Mouse (Mus musculus) heart, embryonic 15.5 days (tissue): ENCODE data around the gene Lmntd1. TPM values are rescaled to one million over a fixed set of nuclear protein-coding genes. Genes with fewer than 3 reads are reported as not detected.

Experiments
- ATAC-seq: fragments of 200-750 bp; cut with Nextera tagmentation; replicated peaks from 2 replicates; pipeline ENCODE4 v1.8.0; 2017; ENCODE audit warnings: low read depth, moderate TSS enrichment; ENCODE audit not compliant: insufficient number of reproducible peaks, insufficient read depth, low FRiP score
- H3K27ac ChIP-seq: fragments of 300-500 bp; sonication (generic); 2 replicates; pipeline ENCODE4 v1.5.1; 2015; ENCODE audit warnings: mild to moderate bottlenecking, inconsistent platforms
- H3K27me3 ChIP-seq: fragments of 300-500 bp; sonication (generic); 2 replicates; pipeline ENCODE4 v1.6.1; 2015; ENCODE audit warnings: inconsistent platforms
- H3K36me3 ChIP-seq: fragments of 300-500 bp; sonication (generic); 2 replicates; pipeline ENCODE4 v1.6.1; 2015; ENCODE audit warnings: mild to moderate bottlenecking, inconsistent platforms
- H3K4me1 ChIP-seq: fragments of 300-500 bp; sonication (generic); replicated peaks from 2 replicates; pipeline ENCODE4 v1.6.1; 2015; ENCODE audit warnings: inconsistent platforms
- H3K4me2 ChIP-seq: fragments of 300-500 bp; sonication (generic); 2 replicates; pipeline ENCODE4 v1.6.1; 2015; ENCODE audit warnings: inconsistent platforms, mild to moderate bottlenecking, moderate library complexity
- H3K4me3 ChIP-seq: fragments of 300-500 bp; sonication (generic); 2 replicates; pipeline ENCODE4 v1.5.1; 2015; ENCODE audit warnings: mild to moderate bottlenecking, inconsistent platforms
- H3K9ac ChIP-seq: fragments of 300-500 bp; sonication (generic); 2 replicates; pipeline ENCODE4 v1.6.1; 2015; ENCODE audit warnings: mild to moderate bottlenecking, inconsistent platforms
- H3K9me3 ChIP-seq: fragments of 300-500 bp; sonication (generic); replicated peaks from 2 replicates; pipeline ENCODE4 v1.6.1; 2016; ENCODE audit warnings: inconsistent platforms
- WGBS: fragments of 180-500 bp; shearing (Covaris S2); methylation state at CpG from one replicate; pipeline ENCODE4 v1.1.7; 2015; ENCODE audit warnings: mixed read lengths; 5-methylcytosine and 5-hydroxymethylcytosine counted together
- polyA plus RNA-seq: library from polyadenylated mRNA; unstranded; fragments of >200 nt; fragmentation: Nextera tagmentation; extraction: Ambion mirVana; gene quantifications from 2 replicates; pipeline ENCODE4 v1.2.1, GENCODE M21; 2015

Gene Lmntd1
- polyA plus RNA-seq, 1 experiment from 2014 or later: 12.5 TPM

DNA sequence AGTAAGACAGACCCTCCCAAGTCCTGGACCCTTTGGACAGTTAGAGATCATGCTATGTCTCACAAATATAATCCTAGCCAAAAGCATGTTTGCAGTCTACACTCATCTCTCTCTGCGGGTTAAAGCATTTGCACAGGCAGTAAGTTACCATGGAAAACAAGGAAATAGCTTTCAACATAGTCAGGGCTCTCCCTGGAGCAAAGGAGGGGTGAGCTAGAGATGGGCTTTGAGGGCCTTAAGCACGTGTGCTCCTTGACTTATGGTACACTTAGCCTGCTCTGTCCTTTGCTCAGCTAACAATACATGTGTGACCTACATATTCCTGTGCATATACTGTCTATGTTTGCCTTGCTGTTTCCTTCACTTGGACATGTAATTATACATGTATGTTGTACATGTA, 165.8 kb downstream of the Lmntd1 start:
- no peaks in the 10 kb centered on the region for H3K36me3 ChIP-seq
- no peaks in the 10 kb centered on the region for H3K9me3 ChIP-seq
- ATAC-seq: no peak
- no peak overlapping the region for H3K9ac ChIP-seq
- peaks cover 48% of the 10 kb centered on the region for H3K4me1 ChIP-seq
- 48% methylated on average over 2 of the region's 2 CpGs for WGBS
- no peaks in the 10 kb centered on the region for H3K27me3 ChIP-seq
- H3K4me2 ChIP-seq: no peak overlapping the region
- H3K4me3 ChIP-seq: no peak overlapping the region
- no peak overlapping the region for H3K27ac ChIP-seq

DNA sequence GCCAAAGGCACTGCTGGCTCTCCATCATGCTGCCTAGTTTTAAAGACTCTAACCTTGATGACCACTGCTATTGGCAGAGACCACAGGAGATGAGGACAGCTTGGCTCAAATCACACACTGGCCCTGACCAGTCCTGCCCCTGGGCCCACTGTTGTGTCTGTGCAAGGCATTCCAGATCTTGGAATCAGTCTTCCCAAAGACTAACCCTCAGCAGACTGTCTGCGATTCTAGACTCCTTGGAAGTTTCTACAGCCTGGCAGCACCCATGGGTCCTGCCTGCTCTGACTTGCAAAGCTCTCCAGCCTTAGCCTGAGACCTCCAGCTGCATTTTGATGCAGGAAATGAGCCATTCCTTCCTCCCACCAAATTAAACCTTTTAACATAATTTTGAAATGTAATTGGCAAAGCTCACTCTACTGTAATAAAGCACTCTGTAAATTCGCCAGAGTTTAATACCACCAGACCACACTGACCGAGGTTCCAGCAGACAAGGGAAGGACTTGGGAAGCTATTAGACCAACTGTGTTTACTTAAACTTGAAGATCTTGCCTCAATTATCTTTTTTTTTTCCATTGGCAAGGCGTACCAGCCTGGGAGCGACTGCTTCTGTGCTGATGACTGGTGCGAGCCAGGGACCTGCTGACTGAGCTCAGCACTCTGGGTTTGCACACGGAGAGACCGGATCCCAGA, 168.2 kb downstream of the Lmntd1 start:
- H3K9me3 ChIP-seq: no peaks in the 10 kb centered on the region
- 67% methylated on average over 8 of the region's 8 CpGs for WGBS
- H3K4me2 ChIP-seq: no peak overlapping the region
- peak; percentile 42; the same call in 1 of the 2 replicates for ATAC-seq
- H3K36me3 ChIP-seq: no peaks in the 10 kb centered on the region
- no peaks in the 10 kb centered on the region for H3K27me3 ChIP-seq
- H3K4me1 ChIP-seq: peaks cover 51% of the 10 kb centered on the region
- H3K9ac ChIP-seq: no peak overlapping the region
- peak overlapping the region; percentile 69 for H3K27ac ChIP-seq
- H3K4me3 ChIP-seq: no peak overlapping the region

DNA sequence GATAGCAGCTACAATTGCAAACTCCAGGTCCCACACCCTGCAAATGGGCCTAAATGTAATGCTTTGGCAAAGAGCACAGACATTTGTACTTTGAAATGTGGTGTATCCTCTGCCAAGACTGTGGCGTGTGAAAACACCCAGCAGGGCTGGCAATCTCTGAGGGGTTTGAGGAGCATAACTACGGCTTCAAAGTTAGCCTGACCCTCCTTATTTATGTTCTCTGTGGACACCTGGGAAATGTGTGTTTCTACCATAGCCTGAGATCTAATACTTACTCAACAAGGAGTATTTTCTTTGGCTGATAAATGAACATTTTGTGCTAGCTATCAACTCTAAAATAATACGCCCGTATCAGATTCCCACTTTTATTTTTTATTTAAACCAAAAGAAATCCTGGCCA, 168.7 kb downstream of the Lmntd1 start:
- Histone ChIP-seq H3K27ac (peak overlapping the region; percentile 46; the same call in 1 of the 2 replicates), H3K4me3 (no peak overlapping the region), H3K4me2 (no peak overlapping the region), H3K9ac (no peak overlapping the region), H3K36me3 (no peaks in the 10 kb centered on the region), H3K9me3 (no peaks in the 10 kb centered on the region), H3K4me1 (peaks cover 47% of the 10 kb centered on the region), H3K27me3 (no peaks in the 10 kb centered on the region)
- ATAC-seq: 0 out of 2 replicates have a peak, but pooled peaks have one; percentile 15
- WGBS: 55% methylated on average over 4 of the region's 4 CpGs

DNA sequence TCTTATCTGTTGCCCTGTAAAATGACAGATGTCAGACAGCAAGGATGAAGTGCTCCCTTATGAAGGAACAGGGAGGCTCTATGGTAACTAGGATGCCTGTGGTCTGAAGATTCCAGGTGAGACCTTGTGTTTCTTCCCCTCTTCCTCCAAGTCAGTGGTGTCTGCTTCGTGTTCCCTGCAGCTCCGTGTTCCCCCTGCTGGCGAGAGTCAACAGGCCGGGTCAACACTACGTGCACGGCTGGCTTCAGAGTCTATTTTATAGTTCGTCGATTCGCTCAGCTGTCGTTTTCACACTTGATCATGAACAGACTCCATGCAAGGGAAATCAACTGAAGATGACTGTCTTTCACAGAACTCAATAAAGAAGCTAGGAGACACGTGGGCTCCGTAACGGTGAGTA, 171.3 kb downstream of the Lmntd1 start:
- H3K9me3 ChIP-seq: no peaks in the 10 kb centered on the region
- H3K9ac ChIP-seq: no peak overlapping the region
- no peak for ATAC-seq
- H3K4me3 ChIP-seq: no peak overlapping the region
- H3K4me2 ChIP-seq: no peak overlapping the region
- no peaks in the 10 kb centered on the region for H3K27me3 ChIP-seq
- no peaks in the 10 kb centered on the region for H3K36me3 ChIP-seq
- 56% methylated on average over 13 of the region's 13 CpGs for WGBS
- H3K4me1 ChIP-seq: peaks cover 42% of the 10 kb centered on the region
- H3K27ac ChIP-seq: no peak overlapping the region

DNA sequence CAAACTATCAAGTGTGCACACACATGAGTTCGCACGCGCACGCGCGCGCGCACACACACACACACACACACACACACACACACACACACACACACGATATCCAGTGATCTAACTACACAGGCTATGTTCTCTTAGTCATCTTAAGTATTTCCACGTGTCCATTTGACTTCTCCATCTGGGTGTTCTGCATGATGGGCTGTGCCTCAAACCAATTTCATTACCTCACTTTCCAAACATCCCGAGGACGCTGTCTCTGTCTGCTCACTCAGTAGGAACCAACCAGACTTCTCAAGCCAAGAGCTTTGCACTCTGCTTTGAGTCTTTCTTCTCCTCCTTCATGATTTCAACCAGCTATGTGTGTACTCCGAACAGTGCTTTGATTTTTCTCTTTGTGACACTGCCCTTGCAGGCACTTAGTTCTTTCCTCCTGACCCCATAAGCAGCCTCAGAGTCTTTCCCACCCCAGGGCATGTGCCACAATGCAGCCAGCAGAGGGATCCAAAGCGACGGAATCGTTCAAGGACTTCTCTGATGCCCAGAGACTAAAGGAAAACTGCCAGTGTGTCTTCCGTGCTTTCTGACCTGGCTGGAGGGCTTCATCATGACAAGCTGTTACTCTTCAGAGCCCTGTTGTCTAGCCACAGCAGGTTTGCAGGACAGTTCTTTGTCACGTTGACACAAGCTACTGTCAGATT, 172.6 kb downstream of the Lmntd1 start:
- H3K4me1 ChIP-seq: peaks cover 42% of the 10 kb centered on the region
- H3K27me3 ChIP-seq: no peaks in the 10 kb centered on the region
- ATAC-seq: 0 out of 2 replicates have a peak, but pooled peaks have one; percentile 51
- no peaks in the 10 kb centered on the region for H3K9me3 ChIP-seq
- WGBS: 52% methylated on average over 18 of the region's 18 CpGs
- peak overlapping the region; percentile 60 for H3K27ac ChIP-seq
- H3K4me2 ChIP-seq: no peak overlapping the region
- no peak overlapping the region for H3K9ac ChIP-seq
- no peaks in the 10 kb centered on the region for H3K36me3 ChIP-seq
- no peak overlapping the region for H3K4me3 ChIP-seq

DNA sequence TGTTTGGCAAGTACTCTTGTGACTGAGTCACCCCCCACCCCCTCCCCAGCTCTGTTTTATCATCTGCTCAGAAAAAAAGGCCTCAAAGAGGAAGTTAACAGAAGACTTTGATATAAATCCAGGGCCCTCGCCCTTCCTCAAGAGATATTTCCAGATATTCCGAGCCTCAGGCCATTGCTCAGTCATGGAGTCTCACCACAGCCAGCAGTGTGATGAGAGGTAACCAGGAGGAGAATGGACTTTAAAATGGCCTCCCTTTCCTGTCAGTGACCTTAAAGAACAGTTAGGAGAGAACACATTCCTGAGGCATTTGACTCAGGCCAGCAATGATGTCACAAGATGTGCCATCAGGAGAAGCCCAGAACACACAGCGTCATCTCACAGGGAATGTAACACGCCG, 175.3 kb downstream of the Lmntd1 start:
- ATAC-seq: no peak
- no peak overlapping the region for H3K4me2 ChIP-seq
- H3K4me3 ChIP-seq: no peak overlapping the region
- H3K27me3 ChIP-seq: no peaks in the 10 kb centered on the region
- H3K9ac ChIP-seq: no peak overlapping the region
- peaks cover 32% of the 10 kb centered on the region for H3K4me1 ChIP-seq
- H3K9me3 ChIP-seq: no peaks in the 10 kb centered on the region
- WGBS: 69% methylated on average over 5 of the region's 5 CpGs
- H3K27ac ChIP-seq: no peak overlapping the region
- no peaks in the 10 kb centered on the region for H3K36me3 ChIP-seq

DNA sequence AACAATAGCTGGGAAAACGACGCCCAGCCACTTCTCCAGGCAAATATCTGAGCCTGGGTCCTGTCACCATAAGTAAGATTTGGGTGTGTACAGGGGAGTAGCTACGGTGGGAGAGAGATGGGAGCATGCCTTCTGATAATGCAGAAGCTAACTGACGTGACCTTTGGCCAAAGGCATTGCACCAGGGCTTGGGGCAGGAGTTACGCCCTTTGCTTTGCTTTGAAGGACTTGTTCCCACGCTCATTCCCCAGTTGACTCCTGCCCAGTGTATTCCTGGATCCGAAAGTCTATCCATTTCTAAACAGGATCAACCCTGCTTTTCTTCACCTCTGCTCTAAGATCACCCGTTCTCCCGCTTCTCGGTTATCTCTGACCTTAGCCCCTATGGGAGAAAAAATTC, 178.4 kb downstream of the Lmntd1 start:
- H3K27ac ChIP-seq: 0 out of 2 replicates have a peak overlapping the region, but pooled peaks have one; percentile 2
- H3K4me3 ChIP-seq: no peak overlapping the region
- no peak overlapping the region for H3K4me2 ChIP-seq
- no peaks in the 10 kb centered on the region for H3K27me3 ChIP-seq
- no peaks in the 10 kb centered on the region for H3K36me3 ChIP-seq
- H3K4me1 ChIP-seq: peaks cover 33% of the 10 kb centered on the region
- 60% methylated on average over 10 of the region's 10 CpGs for WGBS
- no peaks in the 10 kb centered on the region for H3K9me3 ChIP-seq
- no peak for ATAC-seq
- H3K9ac ChIP-seq: no peak overlapping the region

DNA sequence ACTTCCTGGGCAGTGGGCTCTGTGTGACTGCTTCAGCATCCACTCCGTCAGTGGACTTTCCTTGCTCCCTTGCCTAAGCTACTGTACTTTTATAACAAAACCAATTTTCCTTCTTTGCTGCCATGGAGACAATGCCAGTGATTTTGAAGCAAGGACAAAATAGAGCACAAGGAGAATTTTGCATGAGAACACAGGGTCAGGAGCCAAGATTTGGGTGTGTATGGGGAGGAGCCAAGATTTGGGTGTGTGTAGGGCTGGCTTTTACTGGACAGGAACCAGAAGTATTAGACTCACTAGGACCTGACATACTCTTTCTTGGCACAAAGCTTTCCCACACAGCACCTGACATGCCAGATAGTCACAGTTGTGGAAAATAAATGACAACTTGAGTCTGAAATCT, 179.0 kb downstream of the Lmntd1 start:
- WGBS: 71% methylated on average over 1 of the region's 1 CpGs
- no peak overlapping the region for H3K4me2 ChIP-seq

DNA sequence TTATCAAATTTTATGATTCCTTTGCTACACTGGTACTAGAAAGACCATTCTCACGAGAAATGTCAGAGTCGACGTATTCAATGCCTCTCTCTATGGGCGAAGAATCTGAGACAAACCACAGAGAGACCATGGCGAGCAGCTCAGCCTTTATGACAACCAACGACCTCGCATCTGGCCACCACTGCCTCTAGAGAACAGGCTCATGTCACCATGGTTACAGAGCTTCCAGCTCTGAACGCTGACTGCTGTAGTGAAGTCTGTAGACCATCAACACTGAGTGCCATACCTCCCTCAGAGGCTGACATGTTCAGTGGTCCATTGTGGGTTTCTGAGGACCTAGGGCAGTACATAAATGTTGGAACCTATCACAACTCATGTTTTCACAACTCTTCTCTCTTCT, 180.2 kb downstream of the Lmntd1 start:
- H3K27me3 ChIP-seq: no peaks in the 10 kb centered on the region
- no peak overlapping the region for H3K4me3 ChIP-seq
- H3K9ac ChIP-seq: no peak overlapping the region
- no peak for ATAC-seq
- H3K4me2 ChIP-seq: no peak overlapping the region
- H3K27ac ChIP-seq: no peak overlapping the region
- no peaks in the 10 kb centered on the region for H3K9me3 ChIP-seq
- H3K36me3 ChIP-seq: no peaks in the 10 kb centered on the region
- H3K4me1 ChIP-seq: peaks cover 29% of the 10 kb centered on the region
- WGBS: 74% methylated on average over 8 of the region's 8 CpGs

More for the DNA sequence above, 179.0 kb downstream of the Lmntd1 start:
- Histone ChIP-seq H3K27me3 (no peaks in the 10 kb centered on the region), H3K36me3 (no peaks in the 10 kb centered on the region), H3K4me1 (peaks cover 33% of the 10 kb centered on the region), H3K27ac (0 out of 2 replicates have a peak overlapping the region, but pooled peaks have one; percentile 26), H3K4me3 (no peak overlapping the region), H3K9ac (no peak overlapping the region), H3K9me3 (no peaks in the 10 kb centered on the region)
- no peak for ATAC-seq

DNA sequence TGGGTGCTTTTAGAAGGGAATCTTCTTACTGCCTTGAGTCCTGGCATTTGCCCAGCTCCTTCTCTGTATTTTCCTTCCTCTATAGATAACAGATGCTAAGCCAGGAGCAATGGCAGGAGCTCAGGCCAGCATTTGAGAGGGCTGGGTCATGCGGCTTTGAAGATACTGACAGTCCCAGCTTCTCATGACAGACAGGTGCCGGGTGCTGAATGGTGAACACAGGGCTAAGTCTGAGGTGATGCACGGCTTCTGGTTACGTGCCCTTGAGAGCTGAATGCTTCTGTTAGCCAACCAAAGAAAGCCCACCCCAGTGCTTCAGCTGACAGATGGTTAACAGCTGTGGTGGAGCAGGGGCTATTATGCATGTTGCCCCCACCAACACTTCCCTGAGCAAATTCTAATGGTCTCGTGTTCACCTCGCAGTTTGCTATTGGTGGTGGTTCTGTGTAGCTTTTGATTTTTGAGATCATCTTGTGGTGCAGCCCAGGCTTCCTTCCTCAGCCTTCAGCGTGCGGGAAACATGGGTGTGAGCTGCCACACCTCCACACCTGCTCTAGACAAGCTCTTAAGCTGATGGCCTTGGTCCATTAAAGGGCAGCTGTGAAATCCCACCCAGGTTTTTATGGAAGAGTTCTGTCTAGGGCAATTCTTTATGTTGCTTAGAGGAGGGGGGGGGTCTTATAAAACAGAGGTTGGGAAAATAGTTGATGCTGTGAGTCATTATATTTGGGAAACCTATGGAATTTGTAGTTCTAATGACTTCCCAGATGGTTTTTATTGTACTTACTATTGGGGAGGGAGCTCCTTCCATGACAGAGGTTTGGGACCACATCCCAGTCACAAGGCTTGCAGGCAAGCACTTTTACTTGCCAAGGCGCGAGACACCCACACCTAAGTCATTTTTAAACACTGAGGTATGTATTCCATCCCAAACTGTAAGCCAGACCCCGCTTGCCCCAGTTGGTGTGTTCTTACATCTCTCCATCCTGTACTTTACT, 181.1 kb downstream of the Lmntd1 start:
- H3K4me2 ChIP-seq: no peak overlapping the region

DNA sequence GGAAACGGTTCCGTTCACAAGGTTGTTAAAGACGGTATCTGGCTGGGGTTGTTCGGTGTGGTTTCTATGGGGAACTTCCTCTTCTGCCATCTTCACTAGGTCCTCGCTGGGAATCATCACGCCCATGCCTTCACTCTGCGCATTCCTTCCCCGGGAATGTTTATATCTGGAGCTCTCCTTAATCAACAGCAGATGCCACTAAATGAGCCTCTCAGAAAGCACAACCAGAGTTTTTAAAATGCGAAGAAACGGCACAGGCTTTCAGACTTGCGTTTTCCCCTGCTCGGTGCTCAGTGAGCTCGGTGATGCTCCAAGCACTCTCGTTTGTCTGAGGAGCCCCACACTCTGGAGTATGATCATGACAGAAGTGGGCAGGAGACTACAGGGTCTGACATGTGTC, 182.4 kb downstream of the Lmntd1 start:
- 0 out of 2 replicates have a peak overlapping the region, but pooled peaks have one; percentile 1 for H3K27ac ChIP-seq
- H3K36me3 ChIP-seq: no peaks in the 10 kb centered on the region
- peaks cover 24% of the 10 kb centered on the region for H3K4me1 ChIP-seq
- 54% methylated on average over 14 of the region's 14 CpGs for WGBS
- H3K4me2 ChIP-seq: no peak overlapping the region
- H3K4me3 ChIP-seq: no peak overlapping the region
- no peak for ATAC-seq
- no peak overlapping the region for H3K9ac ChIP-seq
- no peaks in the 10 kb centered on the region for H3K9me3 ChIP-seq
- no peaks in the 10 kb centered on the region for H3K27me3 ChIP-seq

More for the DNA sequence above, 181.1 kb downstream of the Lmntd1 start:
- H3K36me3 ChIP-seq: no peaks in the 10 kb centered on the region
- no peak overlapping the region for H3K4me3 ChIP-seq
- no peaks in the 10 kb centered on the region for H3K27me3 ChIP-seq
- H3K9ac ChIP-seq: no peak overlapping the region
- H3K4me1 ChIP-seq: peaks cover 24% of the 10 kb centered on the region
- no peak for ATAC-seq
- WGBS: 62% methylated on average over 11 of the region's 11 CpGs
- no peaks in the 10 kb centered on the region for H3K9me3 ChIP-seq
- H3K27ac ChIP-seq: no peak overlapping the region
